Mouse (Mus musculus) cerebellum, adult 2 months (tissue): Measurements from ENCODE around the gene Mxd4.

Experiments used
- CTCF ChIP-seq: fragments of 200-500 bp; IDR thresholded peaks from 2 replicates; pipeline ENCODE4 v1.5.1; 2011; ENCODE audit warnings: low read depth, mild to moderate bottlenecking, control low read depth, low read length, moderate library complexity, borderline replicate concordance; ENCODE audit not compliant: insufficient read depth
- POLR2A ChIP-seq: fragments of 200-500 bp; IDR thresholded peaks from 2 replicates; pipeline ENCODE4 v1.6.1; 2011; ENCODE audit warnings: low read length, control low read depth, borderline replicate concordance; ENCODE audit not compliant: insufficient read depth

DNA sequence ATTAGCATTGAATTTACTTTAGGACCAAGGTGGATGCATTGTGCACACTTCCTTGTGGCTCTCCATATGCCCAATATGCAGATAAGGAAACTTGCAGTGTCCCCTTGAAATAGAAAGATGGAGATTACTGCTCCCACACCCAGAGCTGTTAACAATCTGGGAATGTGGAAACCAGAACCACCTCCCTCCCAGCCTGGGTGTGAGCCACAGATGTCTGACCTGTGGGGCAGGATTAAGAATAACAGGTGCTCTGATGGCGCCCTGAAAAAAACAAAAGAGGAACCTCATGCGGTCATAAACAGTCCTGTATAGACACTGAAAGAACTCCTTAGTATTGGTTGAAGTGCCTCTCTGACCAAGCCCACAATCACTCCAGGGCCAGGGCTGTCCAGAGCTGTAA lies 1.3 kb upstream of the Mxd4 start:
- TF ChIP-seq POLR2A (no peak), CTCF (no peak)
